Mouse (Mus musculus) midbrain, embryonic 16.5 days (tissue): Measurements from ENCODE around the gene Ankrd63. TPM values are rescaled to one million over a fixed set of nuclear protein-coding genes. Genes with fewer than 3 reads are reported as not detected.

Experiments
- ATAC-seq: fragments of 200-750 bp; cut with Nextera tagmentation; 2 replicates; pipeline ENCODE4 v1.8.0; 2017; ENCODE audit warnings: moderate TSS enrichment
- H3K27ac ChIP-seq: fragments of 300-500 bp; sonication (generic); 2 replicates; pipeline ENCODE4 v1.5.1; 2014; ENCODE audit warnings: mild to moderate bottlenecking, low read length, mixed read lengths
- H3K27me3 ChIP-seq: fragments of 300-500 bp; sonication (generic); 2 replicates; pipeline ENCODE4 v1.6.1; 2014; ENCODE audit warnings: low read depth, low read length, mixed read lengths; ENCODE audit not compliant: control insufficient read depth, insufficient read depth
- H3K36me3 ChIP-seq: fragments of 300-500 bp; sonication (generic); 2 replicates; pipeline ENCODE4 v1.6.1; 2014; ENCODE audit warnings: mild to moderate bottlenecking, low read length, moderate library complexity, mixed read lengths; ENCODE audit not compliant: control insufficient read depth, insufficient read depth
- H3K4me1 ChIP-seq: fragments of 300-500 bp; sonication (generic); 2 replicates; pipeline ENCODE4 v1.6.1; 2014; ENCODE audit warnings: mild to moderate bottlenecking, low read length, mixed read lengths; ENCODE audit not compliant: control insufficient read depth, insufficient read depth
- H3K4me2 ChIP-seq: fragments of 300-500 bp; sonication (generic); 2 replicates; pipeline ENCODE4 v1.6.1; 2014; ENCODE audit warnings: mild to moderate bottlenecking, low read length, mixed read lengths
- H3K4me3 ChIP-seq: fragments of 300-500 bp; sonication (generic); 2 replicates; pipeline ENCODE4 v1.5.1; 2014; ENCODE audit warnings: low read depth, mild to moderate bottlenecking, low read length, moderate library complexity, mixed read lengths
- H3K9ac ChIP-seq: fragments of 300-500 bp; sonication (generic); 2 replicates; pipeline ENCODE4 v1.6.1; 2014; ENCODE audit warnings: low read depth, low read length, mixed read lengths
- H3K9me3 ChIP-seq: fragments of 300-500 bp; sonication (generic); replicated peaks from 2 replicates; pipeline ENCODE4 v1.6.1; 2014; ENCODE audit warnings: mild to moderate bottlenecking, low read length, mixed read lengths; ENCODE audit not compliant: control insufficient read depth, poor library complexity, severe bottlenecking
- WGBS: fragments of 180-500 bp; shearing (Covaris S2); extraction: QIAGEN DNeasy Blood & Tissue Kit; methylation state at CpG from one replicate; pipeline ENCODE4 v1.1.7; 2014; 5-methylcytosine and 5-hydroxymethylcytosine counted together
- polyA plus RNA-seq: library from polyadenylated mRNA; unstranded; fragments of >200 nt; fragmentation: Nextera tagmentation; extraction: Ambion mirVana; gene quantifications from 2 replicates; pipeline ENCODE4 v1.2.1, GENCODE M21; 2015

Gene Ankrd63
- polyA plus RNA-seq, 1 experiment from 2014 or later, result not detected

DNA sequence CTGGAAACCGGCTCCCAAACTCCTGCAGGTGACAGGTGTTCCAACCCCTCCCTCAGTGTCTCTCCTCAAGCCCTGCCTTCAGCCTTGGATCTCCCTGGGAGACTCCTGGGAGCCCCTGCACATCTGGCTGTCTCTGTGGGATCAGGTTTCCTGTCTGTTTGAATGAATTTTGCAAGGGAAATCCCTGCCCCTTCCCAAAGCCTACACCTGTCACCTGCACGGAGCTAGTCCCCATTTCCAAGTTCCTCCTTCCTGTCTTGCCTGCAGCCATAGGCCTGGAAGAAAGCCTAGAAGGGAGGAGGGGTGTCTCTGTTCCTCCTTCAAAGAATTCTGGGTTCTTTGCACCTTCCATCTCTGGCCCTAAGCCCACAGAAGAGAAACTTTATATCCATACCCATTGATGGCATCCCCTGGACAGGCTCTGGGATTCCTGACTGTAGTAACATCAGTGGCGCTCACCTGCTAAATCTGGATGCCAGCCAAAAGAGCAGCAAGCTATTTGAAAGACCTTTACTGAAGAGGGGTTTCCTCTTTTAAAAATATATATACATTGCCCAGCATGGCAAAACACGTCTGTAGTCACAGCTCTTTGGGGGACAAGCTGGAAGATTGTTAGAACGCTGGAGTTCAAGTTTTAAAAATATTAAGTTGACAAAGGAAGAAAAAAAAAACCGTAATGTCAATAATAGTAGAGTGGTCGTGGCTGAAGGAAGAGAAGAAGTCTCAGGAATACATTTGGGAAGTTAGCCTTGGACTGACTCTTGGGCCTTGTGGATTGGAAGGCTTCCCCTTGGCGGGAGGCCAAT lies 26.3 kb upstream of the Ankrd63 start:
- Histone ChIP-seq H3K27me3 (peaks cover 2% of the 10 kb centered on the region; the same call in 1 of the 2 replicates), H3K4me2 (no peak overlapping the region), H3K9me3 (no peaks in the 10 kb centered on the region), H3K4me1 (no peaks in the 10 kb centered on the region), H3K27ac (no peak overlapping the region), H3K4me3 (no peak overlapping the region), H3K9ac (no peak overlapping the region), H3K36me3 (no peaks in the 10 kb centered on the region)
- 31% methylated on average over 8 of the region's 8 CpGs for WGBS
- ATAC-seq, result no peak

DNA sequence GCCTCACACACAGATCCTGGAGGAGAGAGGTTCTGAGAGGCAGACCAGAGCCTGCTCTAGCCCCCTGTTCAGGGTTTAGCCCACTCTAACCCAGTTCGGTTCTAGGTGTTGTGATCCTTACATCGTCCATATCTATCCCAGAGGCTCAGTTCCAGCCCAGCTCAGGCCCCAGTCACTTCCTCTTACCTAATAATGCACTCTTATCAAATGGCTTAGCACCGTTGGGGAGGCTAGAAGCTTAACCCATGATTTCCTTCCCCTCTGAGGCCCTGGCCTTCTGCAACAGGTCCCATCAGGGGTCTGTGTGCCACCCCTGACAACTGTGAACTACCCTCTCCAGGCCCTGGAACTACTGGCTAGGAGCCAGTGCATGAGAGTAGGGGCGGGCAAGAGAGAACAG lies 25.4 kb upstream of the Ankrd63 start:
- 54% methylated on average over 4 of the region's 4 CpGs for WGBS
- Histone ChIP-seq H3K27ac (no peak overlapping the region), H3K36me3 (no peaks in the 10 kb centered on the region), H3K27me3 (0 out of 2 replicates have a peak, but pooled peaks cover 2% of the 10 kb centered on the region), H3K4me1 (no peaks in the 10 kb centered on the region), H3K9ac (no peak overlapping the region), H3K4me2 (no peak overlapping the region), H3K4me3 (no peak overlapping the region), H3K9me3 (no peaks in the 10 kb centered on the region)
- no peak for ATAC-seq

DNA sequence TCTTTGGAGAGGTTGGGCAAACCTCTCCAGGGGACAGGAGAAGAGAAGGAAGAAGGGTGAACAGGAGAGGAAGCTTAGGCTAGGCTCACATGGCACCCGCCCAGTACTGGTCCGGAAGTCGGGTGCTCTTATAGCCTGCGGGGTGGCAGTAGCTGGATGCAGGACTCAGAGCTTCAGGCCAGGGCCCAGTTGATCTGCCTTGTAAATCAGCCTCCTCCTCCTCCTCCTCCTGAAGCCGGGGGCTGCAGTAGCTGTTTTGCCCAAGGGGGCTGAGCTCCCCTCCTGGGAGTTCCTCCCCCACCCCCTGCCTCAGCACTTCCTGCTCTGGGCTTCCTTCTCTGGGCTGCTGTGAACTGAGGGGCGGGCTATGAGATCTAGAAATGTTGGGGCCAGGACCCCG lies 24.6 kb upstream of the Ankrd63 start, which contains the start of gene Plcb2:
Plcb2 (minus strand) TSS at position 102 of the 400 bp plus-strand sequence.
- ATAC-seq, result no peak
- 24% methylated on average over 7 of the region's 7 CpGs for WGBS
- H3K36me3 ChIP-seq, result no peaks in the 10 kb centered on the region

DNA sequence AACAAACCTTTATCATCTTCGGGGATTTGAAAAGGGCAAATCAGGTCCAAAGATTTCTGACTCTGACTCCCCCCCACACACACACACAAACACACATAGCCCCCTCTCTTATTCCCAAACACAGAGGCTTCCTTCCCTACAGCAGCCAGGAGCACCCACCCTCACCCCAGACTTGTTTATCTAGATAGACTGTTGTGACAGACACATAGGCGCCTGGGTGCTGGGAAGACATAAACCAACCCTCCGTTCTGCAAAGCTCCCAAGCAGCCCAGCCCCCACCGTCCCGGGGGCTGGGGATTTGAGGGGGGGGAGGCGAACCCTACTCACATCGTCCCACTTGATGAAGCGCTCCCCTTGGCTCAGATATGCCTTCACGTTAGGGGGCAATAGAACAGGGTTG lies 24.1 kb upstream of the Ankrd63 start:
- Histone ChIP-seq H3K27me3 (0 out of 2 replicates have a peak, but pooled peaks cover 2% of the 10 kb centered on the region), H3K4me3 (no peak overlapping the region), H3K9ac (no peak overlapping the region), H3K4me1 (no peaks in the 10 kb centered on the region), H3K9me3 (no peaks in the 10 kb centered on the region), H3K36me3 (no peaks in the 10 kb centered on the region), H3K4me2 (no peak overlapping the region), H3K27ac (no peak overlapping the region)
- ATAC-seq, result no peak
- 37% methylated on average over 9 of the region's 9 CpGs for WGBS

More for the DNA sequence above, 24.6 kb upstream of the Ankrd63 start, which contains the start of gene Plcb2:
- Histone ChIP-seq H3K4me2 (no peak within 1 kb of the TSS), H3K4me1 (no peaks in the 10 kb centered on the region), H3K9me3 (no peaks in the 10 kb centered on the region), H3K27ac (no peak within 1 kb of the TSS), H3K4me3 (no peak within 1 kb of the TSS), H3K27me3 (0 out of 2 replicates have a peak, but pooled peaks cover 2% of the 10 kb centered on the region), H3K9ac (no peak within 1 kb of the TSS)

GRCm38 (mm10) chr2:118726873-118727272 lies 23.1 kb upstream of the Ankrd63 start:
- WGBS, result 92% methylated on average over 2 of the region's 2 CpGs
- no peak for ATAC-seq

GRCm38 (mm10) chr2:118725511-118725910 lies 21.7 kb upstream of the Ankrd63 start:
- Histone ChIP-seq H3K9ac (no peak overlapping the region), H3K36me3 (no peaks in the 10 kb centered on the region), H3K9me3 (no peaks in the 10 kb centered on the region), H3K4me2 (no peak overlapping the region), H3K4me1 (no peaks in the 10 kb centered on the region), H3K27me3 (no peaks in the 10 kb centered on the region), H3K4me3 (no peak overlapping the region), H3K27ac (no peak overlapping the region)
- ATAC-seq, result no peak
- 87% methylated on average over 4 of the region's 4 CpGs for WGBS

More at GRCm38 (mm10) chr2:118726873-118727272, 23.1 kb upstream of the Ankrd63 start:
- Histone ChIP-seq H3K36me3 (no peaks in the 10 kb centered on the region), H3K9ac (no peak overlapping the region), H3K27me3 (no peaks in the 10 kb centered on the region), H3K27ac (no peak overlapping the region), H3K4me3 (no peak overlapping the region), H3K9me3 (no peaks in the 10 kb centered on the region), H3K4me2 (no peak overlapping the region), H3K4me1 (no peaks in the 10 kb centered on the region)

GRCm38 (mm10) chr2:118723693-118724486 lies 20.1 kb upstream of the Ankrd63 start:
- Histone ChIP-seq H3K4me3 (no peak overlapping the region), H3K9me3 (no peaks in the 10 kb centered on the region), H3K27ac (no peak overlapping the region), H3K36me3 (no peaks in the 10 kb centered on the region), H3K4me1 (no peaks in the 10 kb centered on the region), H3K9ac (no peak overlapping the region), H3K4me2 (no peak overlapping the region), H3K27me3 (no peaks in the 10 kb centered on the region)
- no peak for ATAC-seq
- WGBS, result 84% methylated on average over 15 of the region's 15 CpGs

DNA sequence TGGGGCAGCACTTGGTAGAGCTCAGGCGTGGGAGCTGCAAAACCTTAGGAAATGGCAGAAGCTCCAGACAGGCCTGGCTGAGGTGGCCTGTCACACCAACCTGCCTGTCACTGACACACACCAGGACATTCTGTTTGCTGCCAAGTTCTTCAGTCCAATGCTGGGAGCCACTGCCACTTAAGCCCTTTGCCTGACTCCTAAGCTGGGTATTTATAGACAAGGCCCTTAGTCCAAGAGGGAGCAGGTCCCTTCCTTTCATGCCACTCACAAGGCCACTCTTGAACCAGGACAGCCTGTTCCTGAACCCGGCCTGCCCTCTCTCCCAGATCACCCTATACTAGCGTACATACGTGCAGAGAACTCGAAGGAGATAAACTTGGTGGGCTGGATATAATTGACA lies 12.9 kb upstream of the Ankrd63 start:
- peaks cover 14% of the 10 kb centered on the region for H3K27me3 ChIP-seq
- no peak overlapping the region for H3K27ac ChIP-seq
- no peak for ATAC-seq
- no peaks in the 10 kb centered on the region for H3K36me3 ChIP-seq
- H3K9ac ChIP-seq, result no peak overlapping the region
- no peaks in the 10 kb centered on the region for H3K9me3 ChIP-seq
- no peak overlapping the region for H3K4me3 ChIP-seq
- WGBS, result 85% methylated on average over 5 of the region's 5 CpGs
- H3K4me2 ChIP-seq, result no peak overlapping the region
- H3K4me1 ChIP-seq, result peaks cover 9% of the 10 kb centered on the region

DNA sequence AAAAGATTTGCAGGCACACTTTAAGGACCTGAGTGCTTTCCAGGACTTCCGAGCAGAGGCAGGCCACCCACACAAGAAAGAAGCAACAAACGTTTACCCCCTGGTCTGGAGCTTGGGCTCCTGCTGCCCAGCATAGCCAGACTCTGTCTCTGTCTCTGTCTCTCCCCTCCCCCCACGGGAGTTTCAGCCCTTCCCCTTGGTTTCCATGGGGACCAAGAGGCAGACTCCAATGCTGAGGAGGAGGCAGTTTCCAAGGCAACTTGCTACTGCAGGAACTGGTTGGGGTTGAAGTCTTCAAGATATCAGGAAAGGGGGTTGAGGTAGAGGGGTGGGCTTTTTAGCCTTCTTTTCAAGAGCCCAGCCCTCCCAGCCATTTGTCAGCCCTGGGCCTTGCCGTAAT lies 10.5 kb upstream of the Ankrd63 start:
- Histone ChIP-seq H3K9ac (no peak overlapping the region), H3K9me3 (no peaks in the 10 kb centered on the region), H3K27ac (peak overlapping the region; percentile 31; the same call in 1 of the 2 replicates), H3K27me3 (peaks cover 32% of the 10 kb centered on the region), H3K4me1 (peaks cover 18% of the 10 kb centered on the region), H3K36me3 (no peaks in the 10 kb centered on the region), H3K4me3 (no peak overlapping the region), H3K4me2 (0 out of 2 replicates have a peak overlapping the region, but pooled peaks have one; percentile 19)
- ATAC-seq, result peak; percentile 69
- 29% methylated on average over 4 of the region's 4 CpGs for WGBS
